Mouse (Mus musculus) ZHBTc4 (cell line): ENCODE results near the gene Ror1.

Experiments used
- DNase-seq: peaks from one replicate; pipeline ENCODE4 v3.0.0-alpha.2; 2011; ENCODE audit warnings: low read depth, low spot score

Gene Ror1

GRCm38 (mm10) chr4:100095685-100096595, at the start of gene Ror1:
TSS of gene Ror1 (plus strand) at chr4:100095791.
- peak; percentile 89 for DNase-seq

- no peak for DNase-seq
Observed at GRCm38 (mm10) chr4:100047066-100047465, 48.5 kb upstream of the Ror1 start.

- no peak for DNase-seq
Observed at GRCm38 (mm10) chr4:100048351-100048950, 47.1 kb upstream of the Ror1 start.

GRCm38 (mm10) chr4:100051767-100052166, 43.8 kb upstream of the Ror1 start:
- DNase-seq: no peak

GRCm38 (mm10) chr4:100052258-100052657, 43.3 kb upstream of the Ror1 start:
- DNase-seq: no peak

GRCm38 (mm10) chr4:100056046-100056445, 39.5 kb upstream of the Ror1 start:
- no peak for DNase-seq

GRCm38 (mm10) chr4:100056446-100056845, 39.1 kb upstream of the Ror1 start:
- DNase-seq: no peak

- DNase-seq: no peak
Observed at GRCm38 (mm10) chr4:100057381-100057780, 38.2 kb upstream of the Ror1 start.

- no peak for DNase-seq
Observed at GRCm38 (mm10) chr4:100058631-100059030, 37.0 kb upstream of the Ror1 start.

- no peak for DNase-seq
Observed at GRCm38 (mm10) chr4:100059811-100060210, 35.8 kb upstream of the Ror1 start.

- DNase-seq: no peak
Observed at GRCm38 (mm10) chr4:100061396-100062066, 34.1 kb upstream of the Ror1 start.

GRCm38 (mm10) chr4:100065686-100066085, 29.9 kb upstream of the Ror1 start:
- no peak for DNase-seq

GRCm38 (mm10) chr4:100070101-100070500, 25.5 kb upstream of the Ror1 start:
- DNase-seq: no peak

GRCm38 (mm10) chr4:100096596-100097181, 1.1 kb downstream of the Ror1 start:
- peak; percentile 74 for DNase-seq

- DNase-seq: peak; percentile 82
Observed at GRCm38 (mm10) chr4:100097364-100097979, 1.9 kb downstream of the Ror1 start.

GRCm38 (mm10) chr4:100101066-100101820, 5.7 kb downstream of the Ror1 start:
- DNase-seq: no peak

- no peak for DNase-seq
Observed at GRCm38 (mm10) chr4:100101844-100102243, 6.3 kb downstream of the Ror1 start.

GRCm38 (mm10) chr4:100104241-100104640, 8.7 kb downstream of the Ror1 start:
- DNase-seq: no peak

- no peak for DNase-seq
Observed at GRCm38 (mm10) chr4:100107593-100107992, 12.0 kb downstream of the Ror1 start.

GRCm38 (mm10) chr4:100108551-100108950, 13.0 kb downstream of the Ror1 start:
- no peak for DNase-seq

GRCm38 (mm10) chr4:100114148-100114547, 18.6 kb downstream of the Ror1 start:
- DNase-seq: no peak
